Mouse (Mus musculus) limb, embryonic 11.5 days (tissue): ENCODE data around the gene Polr3e. TPM values are rescaled to one million over a fixed set of nuclear protein-coding genes. Genes with fewer than 3 reads are reported as not detected.

ENCODE experiments used
- ATAC-seq: fragments of 200-750 bp; cut with Nextera tagmentation; 2 replicates; pipeline ENCODE4 v1.8.0; 2017; ENCODE audit warnings: low read depth; ENCODE audit not compliant: insufficient number of reproducible peaks, low FRiP score, low TSS enrichment
- DNase-seq: peaks from one replicate; pipeline ENCODE4 v3.0.0-alpha.2; 2015; ENCODE audit warnings: low spot score
- H3K27ac ChIP-seq: fragments of 300-500 bp; sonication (generic); replicated peaks from 2 replicates; pipeline ENCODE4 v1.5.1; 2014; ENCODE audit warnings: low read depth, mild to moderate bottlenecking, low read length
- H3K27me3 ChIP-seq: fragments of 300-500 bp; sonication (generic); 2 replicates; pipeline ENCODE4 v1.6.1; 2014; ENCODE audit warnings: mild to moderate bottlenecking, low read length, mixed read lengths; ENCODE audit not compliant: control insufficient read depth, insufficient read depth
- H3K36me3 ChIP-seq: fragments of 300-500 bp; sonication (generic); 2 replicates; pipeline ENCODE4 v1.6.1; 2014; ENCODE audit warnings: mild to moderate bottlenecking, low read length, moderate library complexity, mixed read lengths; ENCODE audit not compliant: control insufficient read depth, insufficient read depth
- H3K4me1 ChIP-seq: fragments of 300-500 bp; sonication (generic); 2 replicates; pipeline ENCODE4 v1.6.1; 2014; ENCODE audit warnings: low read length, mixed read lengths; ENCODE audit not compliant: control insufficient read depth, insufficient read depth
- H3K4me2 ChIP-seq: fragments of 300-500 bp; sonication (generic); 2 replicates; pipeline ENCODE4 v1.6.1; 2014; ENCODE audit warnings: low read depth, mild to moderate bottlenecking, moderate library complexity; ENCODE audit not compliant: severe bottlenecking
- H3K4me3 ChIP-seq: fragments of 300-500 bp; sonication (generic); 2 replicates; pipeline ENCODE4 v1.5.1; 2014; ENCODE audit warnings: low read depth, low read length
- H3K9ac ChIP-seq: fragments of 300-500 bp; sonication (generic); 2 replicates; pipeline ENCODE4 v1.6.1; 2014; ENCODE audit warnings: mild to moderate bottlenecking, low read length
- H3K9me3 ChIP-seq: fragments of 300-500 bp; sonication (generic); 2 replicates; pipeline ENCODE4 v1.6.1; 2016; ENCODE audit warnings: low read length; ENCODE audit not compliant: control insufficient read depth
- WGBS: fragments of 180-500 bp; shearing (Covaris S2); extraction: QIAGEN DNeasy Blood & Tissue Kit; methylation state at CpG from one replicate; pipeline ENCODE4 v1.1.7; 2014; 5-methylcytosine and 5-hydroxymethylcytosine counted together
- polyA plus RNA-seq: library from polyadenylated mRNA; unstranded; fragments of >200 nt; fragmentation: Nextera tagmentation; extraction: Ambion mirVana; gene quantifications from 2 replicates; pipeline ENCODE4 v1.2.1, GENCODE M21; 2014

Polr3e gene
- polyA plus RNA-seq, result 23.8 and 29.3 TPM in 2 replicates

- peak; percentile 100 for DNase-seq
- H3K4me3 ChIP-seq, result peak within 1 kb of the TSS; percentile 91
- H3K9me3 ChIP-seq, result no peaks in the 10 kb centered on the region
- no peaks in the 10 kb centered on the region for H3K4me1 ChIP-seq
- peak within 1 kb of the TSS; percentile 75 for H3K27ac ChIP-seq
- no peaks in the 10 kb centered on the region for H3K27me3 ChIP-seq
- WGBS, result under 1% methylated on average over 100 of the region's 102 CpGs
- ATAC-seq, result peak; percentile 91
- H3K4me2 ChIP-seq, result peak within 1 kb of the TSS; percentile 71
- no peaks in the 10 kb centered on the region for H3K36me3 ChIP-seq
- H3K9ac ChIP-seq, result peak within 1 kb of the TSS; percentile 93
Observed at GRCm38 (mm10) chr7:120917592-120918461, at the start of gene Polr3e. Polr3e (plus strand) TSS chr7:120917744.

- H3K36me3 ChIP-seq, result no peaks in the 10 kb centered on the region
- 88% methylated on average over 5 of the region's 5 CpGs for WGBS
- no peak overlapping the region for H3K4me3 ChIP-seq
- no peak for DNase-seq
- ATAC-seq, result no peak
- no peaks in the 10 kb centered on the region for H3K9me3 ChIP-seq
- no peak overlapping the region for H3K9ac ChIP-seq
- peaks cover 8% of the 10 kb centered on the region; the same call in 1 of the 2 replicates for H3K4me1 ChIP-seq
- no peaks in the 10 kb centered on the region for H3K27me3 ChIP-seq
- H3K4me2 ChIP-seq, result no peak overlapping the region
- no peak overlapping the region for H3K27ac ChIP-seq
Observed at GRCm38 (mm10) chr7:120869883-120870282, 47.7 kb upstream of the Polr3e start.

GRCm38 (mm10) chr7:120870431-120871008, 47.0 kb upstream of the Polr3e start:
- Histone ChIP-seq H3K4me1 (peaks cover 3% of the 10 kb centered on the region; the same call in 1 of the 2 replicates), H3K9ac (no peak overlapping the region), H3K36me3 (no peaks in the 10 kb centered on the region), H3K9me3 (no peaks in the 10 kb centered on the region), H3K27me3 (no peaks in the 10 kb centered on the region), H3K4me2 (no peak overlapping the region), H3K27ac (no peak overlapping the region), H3K4me3 (no peak overlapping the region)
- no peak for ATAC-seq
- WGBS, result 89% methylated on average over 5 of the region's 5 CpGs
- no peak for DNase-seq

GRCm38 (mm10) chr7:120873083-120873482, 44.5 kb upstream of the Polr3e start:
- ATAC-seq (no peak), DNase-seq (no peak)
- WGBS, result 88% methylated on average over 12 of the region's 12 CpGs
- no peaks in the 10 kb centered on the region for H3K27me3 ChIP-seq
- no peak overlapping the region for H3K4me3 ChIP-seq
- H3K36me3 ChIP-seq, result no peaks in the 10 kb centered on the region
- H3K9ac ChIP-seq, result no peak overlapping the region
- no peak overlapping the region for H3K27ac ChIP-seq
- H3K4me2 ChIP-seq, result no peak overlapping the region
- H3K4me1 ChIP-seq, result no peaks in the 10 kb centered on the region; the same call in 1 of the 2 replicates
- H3K9me3 ChIP-seq, result no peaks in the 10 kb centered on the region

- no peaks in the 10 kb centered on the region for H3K9me3 ChIP-seq
- H3K4me3 ChIP-seq, result no peak overlapping the region
- DNase-seq (no peak), ATAC-seq (no peak)
- H3K27ac ChIP-seq, result no peak overlapping the region
- H3K4me1 ChIP-seq, result no peaks in the 10 kb centered on the region
- H3K4me2 ChIP-seq, result no peak overlapping the region
- no peaks in the 10 kb centered on the region for H3K36me3 ChIP-seq
- no peak overlapping the region for H3K9ac ChIP-seq
- 89% methylated on average over 3 of the region's 3 CpGs for WGBS
- no peaks in the 10 kb centered on the region for H3K27me3 ChIP-seq
Observed at GRCm38 (mm10) chr7:120874021-120874420, 43.5 kb upstream of the Polr3e start.

- H3K27ac ChIP-seq, result no peak overlapping the region
- ATAC-seq (no peak), DNase-seq (no peak)
Observed at GRCm38 (mm10) chr7:120874764-120875539, 42.6 kb upstream of the Polr3e start.

GRCm38 (mm10) chr7:120875540-120876388, 41.8 kb upstream of the Polr3e start:
- Histone ChIP-seq H3K9ac (no peak overlapping the region), H3K36me3 (peaks cover 4% of the 10 kb centered on the region; the same call in 1 of the 2 replicates), H3K27ac (no peak overlapping the region), H3K4me1 (no peaks in the 10 kb centered on the region), H3K27me3 (no peaks in the 10 kb centered on the region), H3K9me3 (no peaks in the 10 kb centered on the region), H3K4me3 (no peak overlapping the region), H3K4me2 (no peak overlapping the region)
- DNase-seq (no peak), ATAC-seq (no peak)
- 57% methylated on average over 3 of the region's 3 CpGs for WGBS

More at GRCm38 (mm10) chr7:120874764-120875539, 42.6 kb upstream of the Polr3e start:
- Histone ChIP-seq H3K9me3 (no peaks in the 10 kb centered on the region), H3K27me3 (no peaks in the 10 kb centered on the region), H3K4me1 (no peaks in the 10 kb centered on the region), H3K36me3 (peaks cover 2% of the 10 kb centered on the region; the same call in 1 of the 2 replicates), H3K4me3 (no peak overlapping the region), H3K9ac (no peak overlapping the region), H3K4me2 (no peak overlapping the region)
- WGBS, result 86% methylated on average over 7 of the region's 7 CpGs
